Mouse (Mus musculus): ENCODE data around the gene Itgal. TPM values are rescaled to one million over a fixed set of nuclear protein-coding genes. Genes with fewer than 3 reads are reported as not detected.
A peak's percentile ranks its signal among the peaks of the same experiment; 100 is the strongest.

The Itgal gene
- polyA plus RNA-seq, 1 experiment: 7.2 TPM

DNA sequence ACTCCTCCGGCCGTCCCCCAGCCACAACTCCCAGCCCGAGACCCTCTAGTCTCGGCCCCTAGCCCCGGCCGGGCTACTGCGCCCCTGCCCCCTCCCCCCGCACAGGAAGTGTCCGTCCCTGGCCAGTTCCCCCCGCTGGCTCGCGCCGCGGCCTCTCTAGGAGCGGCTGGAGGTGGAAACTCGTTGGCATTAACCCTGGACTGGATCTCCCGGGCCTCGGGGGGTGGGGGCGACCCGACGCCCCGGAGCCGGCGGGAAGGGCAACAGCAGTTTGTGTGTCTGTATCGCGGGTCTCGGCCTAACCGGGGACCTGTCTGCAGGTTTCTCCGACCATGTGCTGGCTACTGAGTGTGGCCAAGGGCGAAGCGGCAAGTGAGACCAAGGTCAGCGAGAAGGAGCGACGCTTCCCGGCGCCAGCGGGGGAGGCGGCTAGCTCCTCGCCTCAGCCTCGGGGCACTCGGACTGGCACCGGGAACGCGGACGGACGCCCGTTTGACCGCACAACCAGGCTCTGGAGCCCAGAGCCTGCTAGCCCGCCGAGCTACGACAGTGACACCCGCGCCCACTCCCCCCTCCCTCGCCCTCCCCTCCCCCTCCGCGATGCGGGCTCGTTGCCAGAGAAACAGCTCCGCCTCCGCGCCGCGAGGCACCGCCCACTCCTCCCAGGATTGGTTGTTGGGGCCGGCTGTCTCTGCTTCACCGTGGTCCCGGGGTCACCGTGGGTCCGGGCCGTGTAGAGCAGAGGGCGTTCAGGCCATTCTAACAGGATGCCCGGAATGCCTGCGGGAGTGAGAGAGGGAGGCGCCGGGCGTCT, 49.7 kb downstream of the Itgal start, which contains the start of gene Zfp768:
Gene Zfp768, minus strand, starts transcription at position 78 of the 814 bp plus-strand sequence.
- WGBS: under 1% methylated on average over 74 of the region's 76 CpGs
- H3K27me3 ChIP-seq (replicated peaks; ENCODE audit: control insufficient read depth, insufficient read depth, low read length): no peaks in the 10 kb centered on the region
- DNase-seq: peak; percentile 97
- H3K27ac ChIP-seq (ENCODE audit: insufficient read depth, low read depth, low read length): peak within 1 kb of the TSS; percentile 100
- TF ChIP-seq POLR2A (IDR thresholded peaks at IDR 0.05; ENCODE audit: low read depth, low read length) (no peak), CTCF (conservative IDR thresholded peaks at IDR 0.05; ENCODE audit: insufficient read depth, insufficient read length, low read depth, low read length) (no peak)
- no peaks in the 10 kb centered on the region for H3K36me3 ChIP-seq (ENCODE audit: control insufficient read depth, insufficient read depth, low read length)
- H3K4me1 ChIP-seq (ENCODE audit: control insufficient read depth, insufficient read depth, low read length): peaks cover 33% of the 10 kb centered on the region
- H3K4me3 ChIP-seq (ENCODE audit: insufficient read depth, low read depth, low read length): peak within 1 kb of the TSS; percentile 91

DNA sequence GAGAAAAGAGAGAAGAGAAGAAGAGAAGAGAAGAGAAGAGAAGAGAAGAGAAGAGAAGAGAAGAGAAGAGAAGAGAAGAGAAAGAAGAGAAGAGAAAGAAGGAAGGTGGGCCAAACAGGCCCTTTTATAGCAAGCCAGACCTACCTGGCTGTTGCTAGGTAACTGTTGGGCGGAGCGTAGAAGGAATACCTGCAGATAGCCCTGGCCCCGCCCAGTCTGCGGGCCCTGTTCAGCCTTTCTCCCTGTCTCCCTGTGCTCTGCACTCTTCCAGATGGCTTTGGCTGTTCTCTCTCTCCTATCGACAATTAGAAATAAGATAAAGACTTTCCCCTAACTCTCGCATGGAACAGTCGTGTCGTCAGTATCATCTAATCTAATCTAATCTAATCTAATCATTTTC, 50.6 kb downstream of the Itgal start:
- 24% methylated on average over 8 of the region's 8 CpGs for WGBS
- Histone ChIP-seq H3K36me3 (ENCODE audit: control insufficient read depth, insufficient read depth, low read length) (no peaks in the 10 kb centered on the region), H3K27me3 (replicated peaks; ENCODE audit: control insufficient read depth, insufficient read depth, low read length) (no peaks in the 10 kb centered on the region), H3K27ac (ENCODE audit: insufficient read depth, low read depth, low read length) (peak overlapping the region; percentile 96), H3K4me3 (ENCODE audit: insufficient read depth, low read depth, low read length) (0 out of 2 replicates have a peak overlapping the region, but pooled peaks have one; percentile 91), H3K4me1 (ENCODE audit: control insufficient read depth, insufficient read depth, low read length) (peaks cover 23% of the 10 kb centered on the region; the same call in 1 of the 2 replicates)
- TF ChIP-seq CTCF (conservative IDR thresholded peaks at IDR 0.05; ENCODE audit: insufficient read depth, insufficient read length, low read depth, low read length) (no peak), POLR2A (IDR thresholded peaks at IDR 0.05; ENCODE audit: low read depth, low read length) (no peak)
- DNase-seq: peak; percentile 87

DNA sequence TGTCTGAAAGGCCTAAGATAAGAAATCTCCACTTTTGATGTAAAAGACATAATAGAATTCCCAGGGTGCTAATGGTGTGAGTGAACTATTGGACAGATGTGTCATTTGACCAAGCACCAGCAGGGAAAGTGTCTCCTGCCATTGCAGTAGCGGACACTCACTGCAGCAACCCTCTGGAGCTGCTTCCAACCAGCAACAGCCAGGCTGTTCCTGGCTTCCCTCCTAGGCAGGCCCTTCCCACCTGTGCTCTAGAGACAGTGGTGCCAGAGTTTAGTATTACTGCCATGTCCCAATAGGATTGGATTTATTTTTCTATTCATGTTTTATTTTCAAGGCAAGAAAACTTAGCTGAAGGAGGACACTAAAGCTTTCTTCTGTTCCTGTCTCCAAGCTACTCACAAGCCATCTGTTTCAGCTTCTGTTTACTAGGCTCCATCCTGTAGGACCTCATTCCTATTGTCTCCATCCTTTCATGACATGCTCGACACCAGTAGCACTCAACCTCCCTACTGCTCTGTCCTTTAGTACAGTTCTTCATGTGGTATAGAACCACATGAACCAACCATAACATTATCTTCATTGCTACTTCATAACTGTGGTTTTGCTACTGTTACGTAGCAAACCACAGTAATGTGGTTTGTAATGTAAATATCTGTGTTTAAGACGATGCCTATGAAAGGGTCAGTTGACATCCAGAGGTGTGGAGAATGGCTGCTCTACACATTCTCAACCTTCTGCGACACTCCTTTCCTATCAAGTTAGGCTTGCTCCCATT, 55.4 kb downstream of the Itgal start:
- Histone ChIP-seq H3K27me3 (replicated peaks; ENCODE audit: control insufficient read depth, insufficient read depth, low read length) (no peaks in the 10 kb centered on the region), H3K4me1 (ENCODE audit: control insufficient read depth, insufficient read depth, low read length) (peaks cover 2% of the 10 kb centered on the region; the same call in 1 of the 2 replicates), H3K4me3 (ENCODE audit: insufficient read depth, low read depth, low read length) (no peak overlapping the region), H3K36me3 (ENCODE audit: control insufficient read depth, insufficient read depth, low read length) (no peaks in the 10 kb centered on the region), H3K27ac (ENCODE audit: insufficient read depth, low read depth, low read length) (no peak overlapping the region)
- DNase-seq: no peak
- WGBS: 84% methylated on average over 5 of the region's 5 CpGs
- TF ChIP-seq POLR2A (IDR thresholded peaks at IDR 0.05; ENCODE audit: low read depth, low read length) (no peak), CTCF (conservative IDR thresholded peaks at IDR 0.05; ENCODE audit: insufficient read depth, insufficient read length, low read depth, low read length) (no peak)

DNA sequence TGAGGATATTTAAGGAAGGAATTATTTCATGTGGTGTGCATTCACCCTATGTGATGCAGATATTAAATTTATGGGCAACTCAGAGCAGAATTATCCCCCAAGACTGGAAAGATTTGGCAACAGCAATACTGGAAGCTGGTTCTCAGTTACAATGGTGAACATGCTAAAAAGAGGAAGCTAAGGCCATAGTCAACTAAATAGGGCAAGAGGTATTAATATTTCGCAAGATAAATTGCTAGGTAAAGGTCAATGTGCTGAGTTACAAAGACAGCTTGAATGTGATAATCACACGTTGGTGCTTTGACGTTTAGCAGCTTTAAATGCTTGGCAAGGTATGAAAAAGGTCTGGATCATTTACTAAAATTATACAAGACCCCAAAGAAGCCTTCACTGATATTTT, 59.7 kb downstream of the Itgal start:
- no peaks in the 10 kb centered on the region for H3K4me1 ChIP-seq (ENCODE audit: control insufficient read depth, insufficient read depth, low read length)
- H3K4me3 ChIP-seq (ENCODE audit: insufficient read depth, low read depth, low read length): no peak overlapping the region
- no peaks in the 10 kb centered on the region for H3K27me3 ChIP-seq (replicated peaks; ENCODE audit: control insufficient read depth, insufficient read depth, low read length)
- no peaks in the 10 kb centered on the region for H3K36me3 ChIP-seq (ENCODE audit: control insufficient read depth, insufficient read depth, low read length)
- no peak overlapping the region for H3K27ac ChIP-seq (ENCODE audit: insufficient read depth, low read depth, low read length)
- TF ChIP-seq CTCF (conservative IDR thresholded peaks at IDR 0.05; ENCODE audit: insufficient read depth, insufficient read length, low read depth, low read length): no peak
- TF ChIP-seq POLR2A (IDR thresholded peaks at IDR 0.05; ENCODE audit: low read depth, low read length): no peak
- DNase-seq: no peak
- WGBS: 69% methylated on average over 3 of the region's 3 CpGs

DNA sequence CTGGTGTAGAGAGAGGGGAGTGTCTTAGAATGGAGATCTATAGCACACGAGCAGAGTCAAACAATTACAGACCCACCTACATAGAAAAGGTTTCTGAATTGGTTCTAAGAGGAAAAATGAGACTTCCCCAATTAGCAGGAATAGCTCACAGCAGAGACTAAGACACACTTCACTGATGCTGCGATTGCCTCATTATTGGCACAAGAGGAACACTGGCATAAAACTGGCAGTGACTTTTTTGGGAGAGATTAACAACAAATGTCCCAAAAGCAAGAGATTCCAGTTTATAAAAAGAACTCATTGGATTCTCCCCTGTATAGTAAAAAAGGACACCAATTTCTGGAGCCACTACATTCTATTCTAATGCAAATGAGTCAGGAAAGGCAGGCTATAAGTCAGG, 61.8 kb downstream of the Itgal start:
- H3K27me3 ChIP-seq (replicated peaks; ENCODE audit: control insufficient read depth, insufficient read depth, low read length): no peaks in the 10 kb centered on the region
- TF ChIP-seq CTCF (conservative IDR thresholded peaks at IDR 0.05; ENCODE audit: insufficient read depth, insufficient read length, low read depth, low read length): no peak
- TF ChIP-seq POLR2A (IDR thresholded peaks at IDR 0.05; ENCODE audit: low read depth, low read length): no peak
- H3K4me1 ChIP-seq (ENCODE audit: control insufficient read depth, insufficient read depth, low read length): no peaks in the 10 kb centered on the region
- no peak overlapping the region for H3K27ac ChIP-seq (ENCODE audit: insufficient read depth, low read depth, low read length)
- no peak overlapping the region for H3K4me3 ChIP-seq (ENCODE audit: insufficient read depth, low read depth, low read length)
- H3K36me3 ChIP-seq (ENCODE audit: control insufficient read depth, insufficient read depth, low read length): no peaks in the 10 kb centered on the region
- no peak for DNase-seq
- WGBS: 72% methylated on average over 2 of the region's 2 CpGs

DNA sequence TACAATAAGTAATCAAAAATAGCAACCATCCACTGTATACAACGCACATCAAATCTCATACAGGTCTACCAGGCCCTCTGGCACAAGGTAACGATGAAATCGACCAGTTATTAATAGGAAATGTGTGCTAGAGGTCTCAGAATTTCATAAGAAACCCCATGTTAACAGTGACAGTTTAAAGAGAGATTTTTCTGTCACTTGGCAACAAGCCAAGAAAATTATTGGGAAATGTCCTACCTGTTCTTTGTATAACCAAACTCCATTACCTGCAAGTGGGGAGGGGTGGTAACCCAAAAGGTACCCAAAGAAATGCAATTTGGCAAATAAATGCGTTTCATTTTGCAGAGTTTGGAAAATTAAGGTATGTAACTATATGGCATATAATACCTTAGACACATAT, 62.4 kb downstream of the Itgal start:
- DNase-seq: no peak
- H3K27me3 ChIP-seq (replicated peaks; ENCODE audit: control insufficient read depth, insufficient read depth, low read length): no peaks in the 10 kb centered on the region
- WGBS: 71% methylated on average over 4 of the region's 4 CpGs
- no peaks in the 10 kb centered on the region for H3K4me1 ChIP-seq (ENCODE audit: control insufficient read depth, insufficient read depth, low read length)
- TF ChIP-seq CTCF (conservative IDR thresholded peaks at IDR 0.05; ENCODE audit: insufficient read depth, insufficient read length, low read depth, low read length) (no peak), POLR2A (IDR thresholded peaks at IDR 0.05; ENCODE audit: low read depth, low read length) (no peak)
- H3K4me3 ChIP-seq (ENCODE audit: insufficient read depth, low read depth, low read length): no peak overlapping the region
- H3K27ac ChIP-seq (ENCODE audit: insufficient read depth, low read depth, low read length): no peak overlapping the region
- no peaks in the 10 kb centered on the region for H3K36me3 ChIP-seq (ENCODE audit: control insufficient read depth, insufficient read depth, low read length)

DNA sequence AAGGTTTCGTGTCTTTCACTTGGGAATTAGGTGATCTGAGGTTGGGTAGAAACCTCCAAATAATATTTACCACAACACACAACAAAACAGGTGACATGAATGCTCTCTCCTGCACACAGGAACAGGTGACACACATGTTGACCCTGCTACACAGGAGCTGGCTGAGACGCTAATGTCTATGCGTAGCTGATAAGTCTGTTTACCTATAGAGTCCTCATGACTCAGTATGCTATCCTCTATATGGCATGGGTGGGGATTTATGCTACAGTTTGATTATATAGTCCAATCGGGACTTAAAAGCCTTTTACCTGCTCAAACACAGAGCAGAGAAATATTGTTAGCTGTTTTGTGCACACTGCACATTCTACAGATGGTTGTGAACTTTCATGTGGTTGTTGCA, 64.2 kb downstream of the Itgal start:
- Histone ChIP-seq H3K4me1 (ENCODE audit: control insufficient read depth, insufficient read depth, low read length) (no peaks in the 10 kb centered on the region), H3K27me3 (replicated peaks; ENCODE audit: control insufficient read depth, insufficient read depth, low read length) (no peaks in the 10 kb centered on the region), H3K36me3 (ENCODE audit: control insufficient read depth, insufficient read depth, low read length) (no peaks in the 10 kb centered on the region), H3K4me3 (ENCODE audit: insufficient read depth, low read depth, low read length) (no peak overlapping the region), H3K27ac (ENCODE audit: insufficient read depth, low read depth, low read length) (no peak overlapping the region)
- DNase-seq: no peak
- TF ChIP-seq CTCF (conservative IDR thresholded peaks at IDR 0.05; ENCODE audit: insufficient read depth, insufficient read length, low read depth, low read length) (no peak), POLR2A (IDR thresholded peaks at IDR 0.05; ENCODE audit: low read depth, low read length) (no peak)
- 80% methylated on average over 4 of the region's 4 CpGs for WGBS

All from kidney, adult 2 months (tissue).